Mouse (Mus musculus) left cerebral cortex, postnatal 36 days (tissue): ENCODE measurements at regions not wholly inside any gene's neighbourhood (a gene's known extent, or its start where the extent isn't known, plus 50 kb on each side); places are given as distances from the start of the nearest gene placed in this dataset.
A peak's percentile ranks its signal among the peaks of the same experiment; 100 is the strongest.
"Not testable (repeated sequence)": the region's sequence is repeated elsewhere in the genome, so short reads cannot be mapped to it uniquely, and the experiment has no call there.

Experiments used
- DNase-seq, 2 experiments: peaks; one replicate each; pipeline ENCODE4 v3.0.0; 2021 to 2022; ENCODE audit warnings: low spot score in 2 of 2, mixed read lengths in 1 of 2
- intact Hi-C: fragments of 180-260 bp; cut with DNase I; formaldehyde crosslinking; loops from one replicate; pipeline ENCODE4 v1.15.1; 2025

- intact Hi-C loops, result no loop called here
- DNase-seq, result no peak
Measured at GRCm38 (mm10) chr5:118477131-118478119, 83.1 kb upstream of the Med13l start.

- DNase-seq, result peak; percentile 8 to 16
- intact Hi-C loops, result no loop called here
Measured at GRCm38 (mm10) chr5:118478120-118478768, 82.2 kb upstream of the Med13l start.

DNA sequence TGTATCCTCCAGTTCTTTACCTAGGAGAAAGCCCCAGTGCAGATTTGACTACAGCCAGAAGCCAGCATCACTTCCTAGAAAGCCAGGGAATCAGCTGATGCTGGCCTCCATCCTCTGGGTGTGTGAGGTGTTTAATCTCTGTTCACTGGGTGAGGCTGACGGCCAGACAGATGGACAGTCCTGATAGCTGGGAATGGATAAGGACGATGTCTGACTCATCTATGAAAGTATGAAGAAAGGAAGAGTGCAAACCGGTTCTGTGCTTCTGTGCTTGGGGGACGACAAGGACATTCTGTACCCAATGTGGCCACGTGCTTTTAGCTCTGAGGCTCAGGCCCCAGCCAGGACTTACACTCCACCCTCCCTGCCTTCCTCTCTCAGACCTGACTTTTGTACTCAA, 80.5 kb upstream of the Med13l start:
- intact Hi-C loops, result no loop called here
- no peak for DNase-seq

DNA sequence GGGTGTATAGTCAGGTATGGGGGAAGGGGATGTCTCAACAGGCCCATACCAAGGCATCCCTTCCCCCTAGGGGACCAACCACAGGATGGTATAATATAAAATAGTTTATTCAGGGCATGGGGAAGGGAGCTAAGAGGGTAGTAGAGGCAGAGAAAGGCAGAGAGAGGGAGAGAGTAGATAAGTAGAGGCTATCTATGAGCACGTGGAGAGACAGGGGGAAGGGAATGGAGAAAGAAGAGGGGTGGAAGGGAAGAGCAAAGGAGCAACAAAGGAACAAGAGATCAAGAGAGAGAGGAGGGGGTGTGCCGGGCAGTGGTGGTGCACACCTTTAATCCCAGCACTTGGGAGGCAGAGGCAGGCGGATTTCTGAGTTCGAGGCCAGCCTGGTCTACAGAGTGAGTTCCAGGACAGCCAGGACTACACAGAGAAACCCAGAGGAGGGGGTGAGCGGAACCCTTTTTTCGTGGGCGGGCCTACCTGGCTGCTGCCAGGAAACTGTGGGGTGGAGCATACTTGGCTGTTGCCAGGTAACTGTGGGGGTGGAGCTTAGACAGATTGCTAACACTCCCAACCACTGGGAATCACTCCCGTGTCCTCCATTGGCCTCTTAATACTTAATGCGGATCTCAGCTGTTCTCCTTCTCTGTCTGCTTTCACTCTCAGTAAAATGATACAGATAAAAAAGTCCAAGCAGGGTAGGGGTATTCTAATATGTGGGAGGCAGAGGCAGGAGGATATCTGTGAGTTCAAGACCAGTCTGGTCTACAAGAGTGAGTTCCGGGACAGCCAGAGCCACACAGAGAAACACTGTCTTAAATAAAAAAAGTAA, 79.3 kb upstream of the Med13l start:
- DNase-seq, result no peak
- intact Hi-C loops, result no loop called here

DNA sequence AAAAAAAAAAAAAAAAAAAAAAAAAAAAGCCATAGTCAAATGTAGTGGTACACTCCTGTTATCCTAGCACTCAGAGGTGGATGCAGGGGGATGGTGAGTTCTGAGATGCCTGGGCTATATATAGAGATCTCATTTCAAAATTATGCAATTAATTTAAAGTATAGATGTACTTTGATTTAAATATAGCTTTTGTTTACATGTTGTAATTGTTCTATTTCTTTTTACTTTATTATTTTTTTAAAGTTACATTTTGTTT, 78.8 kb upstream of the Med13l start:
- no peak for DNase-seq
- intact Hi-C loops, result no loop called here

DNA sequence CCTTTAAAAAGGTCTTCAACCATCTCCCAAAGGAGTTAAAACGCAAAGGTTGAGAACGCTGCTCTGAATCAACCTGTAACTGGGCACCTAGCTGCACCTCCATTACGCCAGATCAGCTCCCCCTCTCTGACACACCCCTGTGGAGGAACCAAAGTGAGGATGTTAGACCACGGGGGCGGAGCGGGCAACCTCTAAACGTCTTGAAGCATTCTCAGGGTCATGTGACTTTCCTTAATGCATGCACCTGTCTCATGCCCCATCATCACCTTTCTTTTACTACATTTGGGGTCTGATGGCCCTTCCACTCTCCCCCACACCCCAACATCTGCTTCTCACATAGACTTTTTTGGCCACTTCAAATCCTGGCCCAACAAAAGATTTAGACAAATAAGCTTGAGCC, 77.9 kb upstream of the Med13l start:
- intact Hi-C loops, result no loop called here
- DNase-seq, result no peak

GRCm38 (mm10) chr5:118483001-118483400, 77.5 kb upstream of the Med13l start:
- intact Hi-C loops, result no loop called here
- DNase-seq, result no peak

DNA sequence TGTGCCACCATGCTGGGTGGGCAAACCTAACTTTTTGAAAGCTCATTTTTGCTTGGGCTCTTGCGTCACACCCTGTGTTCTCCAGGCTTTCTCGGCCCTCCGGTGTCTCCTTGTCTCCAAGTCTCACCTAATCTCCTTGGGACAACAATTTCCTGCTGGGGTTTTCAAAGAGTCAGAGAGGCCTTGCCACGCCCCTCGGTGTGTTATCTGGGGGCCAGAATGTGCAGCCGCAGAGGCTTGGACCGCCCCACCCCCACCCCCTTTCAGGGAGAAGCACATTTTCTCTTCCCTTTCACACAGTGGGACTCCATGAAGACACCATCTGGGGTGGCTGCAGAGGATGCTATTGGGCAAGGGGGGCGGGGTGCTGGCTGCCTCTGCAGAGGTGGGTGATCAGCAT, 76.9 kb upstream of the Med13l start:
- intact Hi-C loops, result no loop called here
- DNase-seq, result no peak

DNA sequence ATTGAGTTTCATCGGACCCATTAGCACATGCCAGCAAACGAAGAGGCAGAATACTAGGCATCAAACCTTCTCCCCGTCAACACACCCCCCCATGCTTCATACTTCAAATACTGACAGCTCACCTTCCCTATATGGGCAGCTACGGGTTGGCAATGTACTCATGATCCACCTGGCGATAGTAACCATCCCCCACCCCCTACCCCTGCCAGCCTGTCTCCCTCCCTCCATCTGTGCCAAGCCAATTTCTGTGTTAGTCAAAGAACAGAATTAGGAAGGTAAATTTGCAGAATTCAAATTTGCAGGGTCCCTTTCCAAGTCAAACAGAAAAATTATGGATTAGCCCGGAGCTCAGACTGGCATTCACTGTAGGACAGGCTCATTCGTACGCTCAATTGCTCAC, 75.3 kb upstream of the Med13l start:
- no peak for DNase-seq
- intact Hi-C loops, result no loop called here

- DNase-seq, intact Hi-C loops: not testable (repeated sequence)
Measured at GRCm38 (mm10) chr5:118492522-118492921, 68.0 kb upstream of the Med13l start.

DNA sequence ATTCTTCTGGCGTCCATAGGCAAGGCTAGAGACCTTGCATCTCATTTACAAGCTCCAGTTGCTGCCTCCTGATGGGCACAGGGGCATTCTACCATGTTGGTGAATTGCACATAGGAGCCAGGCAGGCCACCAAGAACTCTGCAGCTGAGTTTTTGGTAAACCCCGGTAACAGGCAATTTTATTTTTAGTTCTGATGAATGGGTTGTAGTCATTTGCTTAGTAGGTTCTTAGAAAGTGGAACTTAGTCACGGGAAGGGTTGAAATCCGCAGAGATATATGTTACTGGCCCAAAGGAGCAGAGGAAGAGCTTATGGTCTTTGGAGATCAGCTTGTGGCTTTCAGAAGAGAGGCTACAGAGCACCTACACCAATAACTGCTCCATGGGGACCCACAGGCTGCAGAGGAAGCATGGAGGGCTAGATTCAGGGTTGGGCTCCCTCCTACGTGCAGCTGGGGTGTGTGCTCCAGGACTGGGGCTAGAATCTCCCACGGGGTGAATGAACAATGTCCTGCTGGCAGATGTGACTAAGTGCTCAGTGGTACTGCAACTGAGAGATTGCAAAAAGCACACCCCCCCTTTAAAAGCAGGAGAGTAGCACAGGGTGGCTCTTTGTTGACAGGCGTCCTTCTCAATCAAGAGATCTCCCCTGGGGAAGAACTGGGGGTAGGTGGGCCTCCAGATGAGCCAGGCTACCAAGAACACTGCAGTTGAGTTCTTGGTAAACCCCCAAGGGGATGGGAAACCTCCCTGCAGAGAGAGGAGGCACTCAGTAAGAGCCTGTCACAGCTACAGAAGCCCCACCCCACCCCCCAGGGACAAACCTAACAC, 65.6 kb upstream of the Med13l start:
- intact Hi-C loops, result no loop called here
- no peak for DNase-seq

DNA sequence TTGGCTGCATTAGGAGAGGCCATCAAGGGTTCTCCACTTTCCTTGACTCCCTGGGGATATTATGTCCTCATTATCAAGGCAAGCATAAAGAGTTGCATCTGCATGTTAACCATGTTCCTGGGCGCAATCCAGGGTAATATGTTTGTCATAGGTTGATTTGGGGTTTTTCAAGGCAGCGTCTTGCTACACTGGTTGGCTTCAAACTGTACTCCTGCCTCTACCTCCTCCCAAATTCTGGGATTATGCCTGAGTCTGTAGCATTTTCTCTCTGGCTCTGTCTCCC, 65.1 kb upstream of the Med13l start:
- intact Hi-C loops, result no loop called here
- no peak for DNase-seq

DNA sequence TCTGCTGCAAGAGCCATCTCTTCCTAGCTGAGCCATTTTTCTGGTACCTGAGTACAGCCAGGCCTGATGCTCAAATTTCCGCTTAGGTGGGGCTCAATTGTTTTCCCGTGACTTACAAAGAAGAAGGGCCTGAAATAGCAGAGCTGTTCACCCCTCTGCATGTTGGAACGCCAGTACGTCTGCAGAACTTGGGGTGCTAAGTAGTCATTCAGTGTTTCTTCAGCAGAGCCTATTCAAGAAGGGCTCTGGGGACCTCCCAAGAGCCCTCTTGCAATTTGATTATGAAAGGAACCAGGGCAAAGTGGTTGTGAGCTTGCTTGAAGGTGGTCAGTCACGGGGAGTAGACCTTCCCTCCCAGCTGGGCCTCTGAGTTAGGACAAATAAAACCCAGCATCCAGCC, 58.9 kb upstream of the Med13l start:
- no peak for DNase-seq
- intact Hi-C loops, result no loop called here

- peak in 1 of 2 experiments; percentile 14 for DNase-seq
- intact Hi-C loops, result no loop called here
Measured at GRCm38 (mm10) chr5:118502991-118503390, 57.5 kb upstream of the Med13l start.

DNA sequence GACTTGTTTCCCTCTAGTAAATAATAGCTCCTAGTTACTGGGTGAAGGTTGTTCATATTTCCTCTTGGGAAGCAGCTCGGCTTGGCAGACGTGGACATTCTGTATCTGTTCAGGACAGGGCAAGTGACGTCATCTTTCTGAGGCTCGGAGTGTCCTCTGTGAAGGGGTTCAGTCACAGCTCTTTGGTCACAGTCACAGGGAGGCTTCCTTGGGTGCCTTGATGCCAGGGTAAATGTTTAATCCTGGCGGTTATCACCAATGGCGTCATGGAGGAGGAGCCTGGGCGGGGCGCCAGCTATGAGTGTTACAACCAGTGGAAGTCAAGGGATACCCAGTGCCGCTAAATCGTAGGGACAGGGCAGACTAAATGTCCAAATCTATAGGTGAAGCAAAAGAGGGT, 56.3 kb upstream of the Med13l start:
- intact Hi-C loops, result no loop called here
- no peak for DNase-seq

- no peak for DNase-seq
- intact Hi-C loops, result no loop called here
Measured at GRCm38 (mm10) chr5:118504926-118505325, 55.6 kb upstream of the Med13l start.

GRCm38 (mm10) chr5:118509871-118510270, 50.6 kb upstream of the Med13l start:
- intact Hi-C loops, result loop anchor here (5.0 kb wide), 1 partner anchor 47 kb away; no protein-coding TSS in a partner anchor
- no peak for DNase-seq
